Mouse (Mus musculus) hindbrain, embryonic 13.5 days (tissue): ENCODE results near the gene Duxf3. TPM values are rescaled to one million over a fixed set of nuclear protein-coding genes. Genes with fewer than 3 reads are reported as not detected.
"Not testable (repeated sequence)": the region's sequence is repeated elsewhere in the genome, so short reads cannot be mapped to it uniquely, and the experiment has no call there.

Source experiments
- ATAC-seq: fragments of 200-750 bp; cut with Nextera tagmentation; 2 replicates; pipeline ENCODE4 v1.8.0; 2017; ENCODE audit warnings: moderate TSS enrichment; ENCODE audit not compliant: low FRiP score
- H3K27ac ChIP-seq: fragments of 300-500 bp; sonication (generic); 2 replicates; pipeline ENCODE4 v1.5.1; 2015; ENCODE audit warnings: inconsistent platforms, mild to moderate bottlenecking, moderate library complexity
- H3K27me3 ChIP-seq: fragments of 300-500 bp; sonication (generic); 2 replicates; pipeline ENCODE4 v1.6.1; 2015; ENCODE audit warnings: mild to moderate bottlenecking, inconsistent platforms
- H3K36me3 ChIP-seq: fragments of 300-500 bp; sonication (generic); 2 replicates; pipeline ENCODE4 v1.6.1; 2015; ENCODE audit warnings: mild to moderate bottlenecking, inconsistent platforms
- H3K4me1 ChIP-seq: fragments of 300-500 bp; sonication (generic); replicated peaks from 2 replicates; pipeline ENCODE4 v1.6.1; 2015; ENCODE audit warnings: inconsistent platforms
- H3K4me2 ChIP-seq: fragments of 300-500 bp; sonication (generic); 2 replicates; pipeline ENCODE4 v1.6.1; 2015; ENCODE audit warnings: inconsistent platforms, mild to moderate bottlenecking, moderate library complexity
- H3K4me3 ChIP-seq: fragments of 300-500 bp; sonication (generic); 2 replicates; pipeline ENCODE4 v1.5.1; 2015; ENCODE audit warnings: mild to moderate bottlenecking, inconsistent platforms
- H3K9ac ChIP-seq: fragments of 300-500 bp; sonication (generic); 2 replicates; pipeline ENCODE4 v1.6.1; 2015; ENCODE audit warnings: mild to moderate bottlenecking, inconsistent platforms
- H3K9me3 ChIP-seq: fragments of 300-500 bp; sonication (generic); 2 replicates; pipeline ENCODE4 v1.6.1; 2016; ENCODE audit warnings: inconsistent platforms
- WGBS: fragments of 180-500 bp; shearing (Covaris S2); methylation state at CpG from one replicate; pipeline ENCODE4 v1.1.7; 2015; 5-methylcytosine and 5-hydroxymethylcytosine counted together
- polyA plus RNA-seq: library from polyadenylated mRNA; unstranded; fragments of >200 nt; fragmentation: Nextera tagmentation; extraction: Ambion mirVana; gene quantifications from 2 replicates; pipeline ENCODE4 v1.2.1, GENCODE M21; 2015

Gene Duxf3
- polyA plus RNA-seq, 1 experiment from 2014 or later = not detected

- not testable (repeated sequence) for H3K36me3 ChIP-seq, H3K27me3 ChIP-seq, H3K4me3 ChIP-seq, H3K9ac ChIP-seq, H3K4me2 ChIP-seq, H3K4me1 ChIP-seq, H3K27ac ChIP-seq
- ATAC-seq = peak; percentile 87
- WGBS = 88% methylated on average over 35 of the region's 35 CpGs
- H3K9me3 ChIP-seq = peaks cover 17% of the 10 kb centered on the region
Observed at GRCm38 (mm10) chr10:58231779-58232640, 465 bp downstream of the Duxf3 start.

GRCm38 (mm10) chr10:58231088-58231487 is 1.4 kb downstream of the Duxf3 start:
- not testable (repeated sequence) for H3K4me2 ChIP-seq, H3K4me1 ChIP-seq, H3K4me3 ChIP-seq, H3K27me3 ChIP-seq, H3K27ac ChIP-seq, H3K36me3 ChIP-seq, H3K9ac ChIP-seq
- H3K9me3 ChIP-seq = peaks cover 17% of the 10 kb centered on the region
- peak; percentile 48 for ATAC-seq
- WGBS = 81% methylated on average over 5 of the region's 7 CpGs

DNA sequence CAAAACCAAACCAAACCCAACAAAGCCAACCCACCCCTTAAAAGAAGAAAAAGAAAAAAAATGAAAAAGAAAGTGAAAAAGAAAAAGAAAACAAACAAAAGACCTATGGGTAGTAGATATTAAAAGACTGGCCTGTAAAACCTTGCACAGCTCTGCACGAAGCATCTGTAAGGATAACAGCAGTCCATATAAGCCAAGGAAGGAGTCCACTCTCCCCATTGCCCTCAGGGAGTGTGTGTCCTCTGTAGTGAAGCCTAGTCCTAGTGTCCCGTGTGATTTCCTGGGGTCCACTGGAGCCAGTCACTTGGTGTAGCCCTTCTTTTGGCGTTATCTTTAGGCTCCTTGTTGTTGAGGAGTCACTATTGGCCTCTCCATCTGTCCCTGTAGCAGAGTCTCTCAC is 2.5 kb downstream of the Duxf3 start:
- H3K4me1 ChIP-seq, H3K4me3 ChIP-seq, H3K9ac ChIP-seq, H3K27ac ChIP-seq, H3K36me3 ChIP-seq, H3K4me2 ChIP-seq, H3K27me3 ChIP-seq, ATAC-seq: not testable (repeated sequence)
- 59% methylated on average over 3 of the region's 3 CpGs for WGBS
- H3K9me3 ChIP-seq = peaks cover 17% of the 10 kb centered on the region

DNA sequence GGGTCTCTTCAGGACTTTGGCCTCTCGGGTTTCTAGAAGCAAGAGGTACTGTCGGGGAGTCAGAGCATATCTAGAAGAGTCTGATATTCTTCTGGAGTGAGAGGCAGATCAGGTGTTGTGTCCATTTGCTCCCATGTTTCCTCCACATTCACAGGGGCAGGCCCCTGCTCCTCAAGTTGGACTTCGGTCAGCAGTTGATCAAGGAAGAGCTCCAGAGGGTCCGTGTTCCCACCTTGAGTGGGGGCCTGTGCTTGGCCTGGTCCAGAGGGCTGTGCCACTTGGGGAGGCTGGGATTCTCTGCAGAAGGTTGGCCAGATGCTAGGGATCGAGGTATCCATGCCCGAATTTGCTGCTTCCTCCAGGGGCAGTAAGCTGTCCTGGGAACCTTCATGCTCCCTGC is 4.7 kb downstream of the Duxf3 start:
- not testable (repeated sequence) for H3K4me2 ChIP-seq, H3K27ac ChIP-seq, H3K36me3 ChIP-seq, H3K27me3 ChIP-seq, H3K4me1 ChIP-seq, H3K9ac ChIP-seq, ATAC-seq, H3K4me3 ChIP-seq
- WGBS = 82% methylated on average over 3 of the region's 6 CpGs
- H3K9me3 ChIP-seq = peaks cover 15% of the 10 kb centered on the region

DNA sequence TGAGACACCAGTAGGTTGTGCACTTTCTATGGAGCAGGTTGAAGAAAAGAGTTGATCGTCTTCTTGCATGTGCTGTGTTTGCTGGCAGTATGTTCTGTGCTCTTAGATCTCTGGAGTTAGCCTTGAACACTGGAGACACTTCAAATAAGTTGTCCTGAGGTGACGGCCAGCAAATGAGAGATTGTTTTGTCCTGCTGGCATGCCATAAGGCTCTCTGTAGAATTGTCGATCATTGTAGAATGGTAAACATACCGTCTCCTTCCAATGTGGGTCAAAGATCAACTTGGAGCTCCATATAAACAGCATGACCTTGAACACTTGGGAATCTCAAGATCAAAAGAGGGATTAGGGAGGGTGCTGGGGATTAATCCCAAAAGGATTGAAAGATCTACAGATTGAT is 6.1 kb downstream of the Duxf3 start:
- 78% methylated on average over 4 of the region's 4 CpGs for WGBS
- not testable (repeated sequence) for H3K27ac ChIP-seq

DNA sequence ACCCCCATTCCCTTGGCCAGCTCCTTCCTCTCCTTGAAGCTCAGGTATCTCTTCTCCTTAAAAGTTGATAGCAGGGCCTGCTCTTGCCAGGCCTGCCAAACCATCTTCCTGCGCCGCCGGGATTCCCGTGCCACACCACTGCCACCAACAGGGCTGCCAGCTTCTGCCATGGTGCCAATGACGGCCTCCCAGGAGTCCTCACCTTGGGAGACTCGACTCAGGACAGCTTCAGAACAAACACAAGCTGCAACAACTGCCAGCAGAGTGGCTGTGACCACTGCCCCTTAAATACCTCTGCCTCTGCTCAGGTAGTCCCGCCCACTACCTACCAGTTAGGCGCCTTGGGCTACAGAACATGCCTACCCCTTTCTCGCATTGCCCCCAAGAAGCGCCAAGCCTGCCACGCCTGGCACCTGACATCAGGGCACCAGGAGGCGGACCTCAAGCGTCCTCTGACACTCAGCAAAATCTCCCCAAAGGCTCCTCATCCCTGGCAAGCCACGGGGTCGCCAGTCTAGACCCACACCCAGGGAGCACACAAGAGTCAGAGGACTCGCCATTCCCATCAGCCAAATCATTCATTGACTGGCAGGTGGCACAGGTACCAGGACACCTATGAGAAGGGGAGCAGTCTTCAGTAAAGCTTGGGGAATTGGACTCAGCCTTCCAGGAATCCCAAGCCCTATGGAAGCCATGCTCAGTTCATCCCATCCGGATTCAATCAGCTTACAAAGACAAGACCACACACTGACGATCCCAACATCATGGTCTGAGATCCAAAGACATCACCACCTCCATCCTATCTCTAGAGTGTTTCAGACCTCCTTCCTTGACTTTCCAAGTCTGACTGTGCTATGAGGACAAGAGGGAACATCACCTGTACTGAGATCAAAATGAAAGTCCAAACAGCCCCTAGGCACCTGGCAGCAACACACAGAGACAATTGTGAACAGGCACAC is 7.4 kb downstream of the Duxf3 start, which contains the start of gene AW822073:
Gene AW822073, minus strand, starts transcription at position 104 of the 959 bp plus-strand sequence.
- H3K4me3 ChIP-seq, H3K27ac ChIP-seq, ATAC-seq, H3K27me3 ChIP-seq, H3K4me2 ChIP-seq, H3K9me3 ChIP-seq, H3K9ac ChIP-seq, H3K4me1 ChIP-seq, H3K36me3 ChIP-seq: not testable (repeated sequence)
- WGBS = 87% methylated on average over 18 of the region's 18 CpGs

More for the DNA sequence above, 6.1 kb downstream of the Duxf3 start:
- H3K27me3 ChIP-seq, H3K9me3 ChIP-seq, H3K4me3 ChIP-seq, H3K9ac ChIP-seq, ATAC-seq, H3K4me2 ChIP-seq, H3K4me1 ChIP-seq, H3K36me3 ChIP-seq: not testable (repeated sequence)

GRCm38 (mm10) chr10:58223972-58224805 is 8.3 kb downstream of the Duxf3 start:
- ATAC-seq, H3K4me1 ChIP-seq, H3K9me3 ChIP-seq, H3K27ac ChIP-seq, H3K27me3 ChIP-seq, H3K9ac ChIP-seq, H3K4me3 ChIP-seq, H3K4me2 ChIP-seq, H3K36me3 ChIP-seq: not testable (repeated sequence)
- WGBS = 86% methylated on average over 31 of the region's 31 CpGs

- not testable (repeated sequence) for ATAC-seq, H3K27me3 ChIP-seq, H3K4me1 ChIP-seq, H3K27ac ChIP-seq, H3K4me3 ChIP-seq, H3K4me2 ChIP-seq, H3K36me3 ChIP-seq, H3K9me3 ChIP-seq, H3K9ac ChIP-seq
- 91% methylated on average over 4 of the region's 6 CpGs for WGBS
Observed at GRCm38 (mm10) chr10:58223161-58223560, 9.3 kb downstream of the Duxf3 start.

DNA sequence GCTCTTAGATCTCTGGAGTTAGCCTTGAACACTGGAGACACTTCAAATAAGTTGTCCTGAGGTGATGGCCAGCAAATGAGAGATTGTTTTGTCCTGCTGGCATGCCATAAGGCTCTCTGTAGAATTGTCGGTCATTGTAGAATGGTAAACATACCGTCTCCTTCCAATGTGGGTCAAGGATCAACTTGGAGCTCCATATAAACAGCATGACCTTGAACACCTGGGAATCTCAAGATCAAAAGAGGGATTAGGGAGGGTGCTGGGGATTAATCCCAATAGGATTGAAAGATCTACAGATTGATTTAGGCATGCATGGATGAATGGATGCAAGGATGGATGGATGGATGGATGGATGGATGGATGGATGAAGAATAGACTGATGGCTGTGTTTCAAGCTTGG is 10.9 kb downstream of the Duxf3 start:
- H3K27me3 ChIP-seq, H3K36me3 ChIP-seq, H3K4me2 ChIP-seq, H3K9me3 ChIP-seq, H3K4me3 ChIP-seq, H3K27ac ChIP-seq, ATAC-seq, H3K4me1 ChIP-seq, H3K9ac ChIP-seq: not testable (repeated sequence)
- 91% methylated on average over 2 of the region's 2 CpGs for WGBS

GRCm38 (mm10) chr10:58220726-58221125 is 11.7 kb downstream of the Duxf3 start:
- WGBS = 91% methylated on average over 6 of the region's 6 CpGs
- H3K9me3 ChIP-seq = peaks cover 3% of the 10 kb centered on the region; the same call in 1 of the 2 replicates
- H3K4me2 ChIP-seq = no peak overlapping the region
- H3K9ac ChIP-seq = no peak overlapping the region
- no peak overlapping the region for H3K4me3 ChIP-seq
- no peaks in the 10 kb centered on the region for H3K4me1 ChIP-seq
- H3K27ac ChIP-seq = no peak overlapping the region
- H3K36me3 ChIP-seq = no peaks in the 10 kb centered on the region
- H3K27me3 ChIP-seq = no peaks in the 10 kb centered on the region
- no peak for ATAC-seq

GRCm38 (mm10) chr10:58217366-58217765 is 15.1 kb downstream of the Duxf3 start:
- H3K4me2 ChIP-seq = no peak overlapping the region
- no peak overlapping the region for H3K27ac ChIP-seq
- H3K9ac ChIP-seq = no peak overlapping the region
- H3K9me3 ChIP-seq = peaks cover 3% of the 10 kb centered on the region; the same call in 1 of the 2 replicates
- no peak overlapping the region for H3K4me3 ChIP-seq
- no peak for ATAC-seq
- H3K27me3 ChIP-seq = no peaks in the 10 kb centered on the region
- WGBS = 88% methylated on average over 3 of the region's 3 CpGs
- no peaks in the 10 kb centered on the region for H3K4me1 ChIP-seq
- no peaks in the 10 kb centered on the region for H3K36me3 ChIP-seq

GRCm38 (mm10) chr10:58215353-58215752 is 17.1 kb downstream of the Duxf3 start:
- H3K9me3 ChIP-seq = no peaks in the 10 kb centered on the region; the same call in 1 of the 2 replicates
- 85% methylated on average over 1 of the region's 1 CpGs for WGBS
- ATAC-seq = no peak
- no peak overlapping the region for H3K4me2 ChIP-seq
- H3K9ac ChIP-seq = no peak overlapping the region
- H3K36me3 ChIP-seq = no peaks in the 10 kb centered on the region
- no peak overlapping the region for H3K27ac ChIP-seq
- H3K4me3 ChIP-seq = no peak overlapping the region
- H3K27me3 ChIP-seq = no peaks in the 10 kb centered on the region
- H3K4me1 ChIP-seq = no peaks in the 10 kb centered on the region
